Mouse (Mus musculus): ENCODE results near the gene Trhr2.

Gene Trhr2

DNA sequence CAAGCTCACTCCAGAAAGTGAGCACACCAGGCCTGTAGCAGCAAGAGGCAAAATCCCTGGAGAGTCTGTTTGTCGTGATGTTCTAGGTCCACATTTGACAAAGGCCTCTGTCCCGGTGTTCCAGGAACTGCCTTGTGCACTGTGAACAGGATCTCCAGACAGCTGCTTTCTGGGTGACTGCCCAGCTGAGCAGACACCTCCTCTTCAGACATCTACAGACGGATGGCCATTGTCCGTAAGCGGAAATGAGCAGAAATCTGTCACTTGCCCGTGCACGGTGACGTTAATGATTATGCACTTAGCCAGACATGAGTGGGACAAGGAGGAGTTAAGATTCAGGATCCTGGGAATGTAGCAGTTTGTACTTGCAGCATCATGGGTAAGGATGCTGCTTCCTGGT is 6.4 kb downstream of the Trhr2 start:
- DNase-seq (ENCODE audit: low spot score) = no peak

DNA sequence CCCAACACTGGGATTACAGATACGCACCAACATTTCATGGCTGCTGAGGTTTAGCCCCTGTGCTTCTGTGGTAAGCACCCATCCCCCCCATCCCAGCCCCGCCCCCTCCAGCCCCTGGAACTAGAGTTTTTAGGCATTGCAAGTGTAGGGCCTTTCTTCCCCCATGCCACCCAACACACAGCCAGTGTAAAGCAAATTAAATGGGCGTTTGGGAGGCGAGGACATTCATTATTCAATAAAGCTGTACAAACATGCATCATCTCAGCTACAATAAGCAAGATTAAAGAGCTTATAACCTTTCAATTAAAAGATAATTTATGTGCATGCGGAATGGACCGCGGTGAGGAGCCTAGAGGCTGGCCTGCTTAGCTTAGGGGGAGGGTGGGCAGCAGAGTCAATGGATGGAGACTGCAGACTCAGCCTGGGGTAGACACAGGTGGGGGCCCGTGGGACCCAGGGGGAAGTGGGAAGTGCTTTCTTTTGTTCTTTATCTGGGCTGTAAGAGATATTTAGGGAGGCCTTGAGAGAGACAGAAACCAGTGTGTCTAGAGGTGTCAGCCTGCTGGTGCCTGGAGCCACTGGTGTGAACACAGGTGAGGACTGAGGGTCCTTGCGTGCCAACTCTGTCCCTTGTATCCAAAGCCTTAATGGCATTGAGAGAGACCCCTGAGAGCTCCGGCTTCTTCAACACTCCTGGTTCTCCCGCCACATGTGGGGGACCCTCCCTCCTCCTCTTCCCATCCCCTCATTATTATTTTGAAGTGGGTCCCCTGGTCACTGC is 10.0 kb downstream of the Trhr2 start:
- no peak for DNase-seq (ENCODE audit: low spot score)

- DNase-seq (ENCODE audit: low spot score) = no peak
Measured at GRCm38 (mm10) chr8:122349357-122350297, 10.9 kb downstream of the Trhr2 start.

- no peak for DNase-seq (ENCODE audit: low spot score)
Measured at GRCm38 (mm10) chr8:122347811-122348552, 12.6 kb downstream of the Trhr2 start.

DNA sequence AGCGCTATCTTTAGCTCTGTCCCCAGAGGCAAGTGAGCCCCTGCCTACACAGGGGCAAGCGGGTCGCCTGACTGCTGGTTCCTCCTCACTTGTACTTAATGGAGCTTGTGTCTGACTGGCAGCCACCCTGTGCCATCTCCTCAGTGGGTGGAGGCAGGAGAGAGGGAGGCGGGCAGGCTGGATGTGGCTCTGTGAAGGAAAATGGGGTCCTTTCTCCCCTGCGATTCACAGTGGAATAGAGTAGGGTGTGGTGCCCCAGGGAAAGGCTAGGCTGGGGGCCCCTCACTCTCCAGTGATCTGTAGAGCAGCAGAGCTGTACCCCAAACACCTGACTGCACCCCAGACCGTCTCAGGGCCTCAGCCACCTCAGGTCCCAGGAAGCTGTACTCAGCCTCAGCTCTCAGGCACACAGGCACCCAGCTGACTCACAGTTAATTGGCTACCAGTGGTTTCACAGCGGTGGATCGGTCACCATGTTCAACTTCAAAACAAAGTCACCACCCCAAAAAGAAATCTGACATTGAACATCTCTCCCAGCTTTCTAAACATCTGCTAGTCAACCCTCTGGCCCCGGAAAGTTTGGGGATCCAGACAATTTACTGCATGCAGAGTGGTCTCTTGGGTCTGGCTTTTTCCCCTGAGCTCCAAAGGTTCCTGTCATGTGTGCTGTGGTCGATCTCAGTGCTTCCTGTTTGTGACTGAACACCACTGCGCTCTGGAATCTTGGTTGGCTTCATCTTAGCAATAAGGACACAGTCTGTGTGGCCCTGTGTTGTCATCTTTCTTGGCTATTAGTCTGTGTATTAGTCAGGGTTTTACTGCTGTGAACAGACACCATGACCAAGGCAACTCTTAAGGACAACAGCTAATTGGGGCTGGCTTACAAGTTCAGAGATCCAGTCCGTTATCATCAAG is 15.1 kb downstream of the Trhr2 start:
- DNase-seq (ENCODE audit: low spot score) = no peak

- no peak for DNase-seq (ENCODE audit: low spot score)
Measured at GRCm38 (mm10) chr8:122344219-122344618, 16.3 kb downstream of the Trhr2 start.

GRCm38 (mm10) chr8:122343758-122344157 is 16.8 kb downstream of the Trhr2 start:
- DNase-seq (ENCODE audit: low spot score) = no peak

GRCm38 (mm10) chr8:122343341-122343740 is 17.2 kb downstream of the Trhr2 start:
- DNase-seq (ENCODE audit: low spot score) = no peak

DNA sequence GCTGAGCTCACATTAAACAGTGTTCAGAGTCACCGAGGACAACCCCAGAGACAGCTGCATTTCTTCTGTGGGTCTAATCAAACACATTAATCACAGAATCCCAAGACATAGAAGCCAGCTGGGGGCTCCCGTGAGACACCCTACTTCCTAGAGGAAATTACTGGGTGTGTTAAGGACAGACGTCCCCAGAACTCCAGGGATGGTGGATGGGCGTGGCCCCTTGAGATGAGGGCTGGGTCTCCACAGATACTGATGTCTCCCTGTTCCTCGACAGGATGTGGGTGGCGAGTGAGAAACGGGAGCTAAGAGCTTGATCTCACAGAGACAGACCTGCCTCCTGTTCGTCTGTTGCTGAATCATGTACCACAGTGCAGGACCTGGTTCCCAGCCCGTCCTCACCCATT is 17.7 kb downstream of the Trhr2 start:
- DNase-seq (ENCODE audit: low spot score) = no peak

DNA sequence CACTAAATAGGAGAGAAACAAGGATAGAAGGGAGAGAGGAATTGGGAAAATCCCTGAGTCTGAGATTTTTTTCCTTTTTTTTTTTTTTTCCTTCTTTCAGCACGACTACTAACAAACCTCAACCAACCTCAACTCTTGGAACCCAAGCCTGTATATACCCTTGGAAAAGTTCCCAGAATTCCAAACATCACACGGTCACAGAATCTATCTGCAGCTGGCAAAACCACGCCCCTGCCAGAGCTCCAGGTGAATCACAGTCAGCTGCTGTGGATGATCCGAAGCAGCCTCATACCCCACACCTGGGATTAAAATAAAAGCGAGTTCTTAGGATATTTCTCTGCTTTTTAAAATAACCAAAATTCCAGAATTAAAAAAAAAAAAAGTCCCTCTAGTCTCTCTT is 18.2 kb downstream of the Trhr2 start:
- DNase-seq (ENCODE audit: low spot score) = no peak

DNA sequence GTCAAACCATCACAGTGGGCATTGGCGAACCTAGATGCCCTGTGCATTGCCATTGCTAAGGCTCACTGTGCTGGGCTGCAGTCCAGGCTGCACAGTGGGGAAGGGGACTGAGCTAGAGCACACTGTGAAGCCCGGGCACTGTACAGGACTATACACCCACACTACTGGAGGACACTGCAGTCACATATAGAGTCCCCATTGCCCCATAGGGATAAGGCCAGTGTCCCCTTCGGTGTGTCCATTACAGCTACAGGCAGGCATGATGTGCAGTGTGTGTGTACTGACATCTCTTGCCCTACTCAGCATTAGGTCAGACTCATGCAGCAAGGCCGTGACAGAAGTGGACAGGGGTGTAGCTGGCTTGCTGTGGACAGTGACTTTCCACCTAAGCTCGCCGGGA is 18.8 kb downstream of the Trhr2 start:
- DNase-seq (ENCODE audit: low spot score) = no peak

DNA sequence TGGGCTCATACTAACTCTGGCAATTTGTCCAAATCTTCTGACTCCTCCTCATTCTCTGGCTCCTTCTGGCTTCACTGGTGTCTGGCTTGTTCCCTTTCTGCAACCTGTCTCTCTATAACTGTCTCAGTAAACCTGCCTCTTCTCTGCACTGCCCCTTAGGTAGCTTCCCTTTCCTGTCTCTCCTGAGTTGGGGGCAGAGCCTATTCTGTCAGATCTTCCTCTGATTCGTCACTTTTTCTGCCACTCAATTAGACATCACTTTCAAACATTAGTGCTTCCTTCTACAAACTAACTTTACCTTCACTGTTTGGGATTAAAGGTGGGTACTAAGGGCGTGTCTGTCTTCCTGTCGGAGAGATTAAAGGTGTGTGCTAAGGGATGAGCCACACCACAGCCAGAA is 19.8 kb downstream of the Trhr2 start:
- no peak for DNase-seq (ENCODE audit: low spot score)

DNA sequence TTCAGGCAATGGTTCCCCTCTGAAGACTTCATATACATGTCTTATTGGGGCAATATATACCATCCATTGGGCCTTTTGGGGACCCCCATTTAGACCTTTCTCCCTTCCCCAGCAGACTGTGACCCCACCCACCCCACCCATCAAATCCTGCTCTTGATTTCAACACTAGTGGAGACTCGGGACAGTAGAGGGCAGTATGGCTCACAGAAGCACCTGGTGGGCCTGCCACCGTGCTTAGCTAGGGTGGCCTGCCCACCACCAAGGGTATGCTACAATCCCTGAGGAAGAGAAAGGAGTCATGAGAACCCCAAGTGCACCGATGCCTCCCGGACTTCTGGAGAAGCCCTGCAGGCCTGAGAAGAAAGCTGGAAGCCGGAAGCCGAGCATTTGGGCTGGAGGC is 21.7 kb downstream of the Trhr2 start:
- DNase-seq (ENCODE audit: low spot score) = no peak

DNA sequence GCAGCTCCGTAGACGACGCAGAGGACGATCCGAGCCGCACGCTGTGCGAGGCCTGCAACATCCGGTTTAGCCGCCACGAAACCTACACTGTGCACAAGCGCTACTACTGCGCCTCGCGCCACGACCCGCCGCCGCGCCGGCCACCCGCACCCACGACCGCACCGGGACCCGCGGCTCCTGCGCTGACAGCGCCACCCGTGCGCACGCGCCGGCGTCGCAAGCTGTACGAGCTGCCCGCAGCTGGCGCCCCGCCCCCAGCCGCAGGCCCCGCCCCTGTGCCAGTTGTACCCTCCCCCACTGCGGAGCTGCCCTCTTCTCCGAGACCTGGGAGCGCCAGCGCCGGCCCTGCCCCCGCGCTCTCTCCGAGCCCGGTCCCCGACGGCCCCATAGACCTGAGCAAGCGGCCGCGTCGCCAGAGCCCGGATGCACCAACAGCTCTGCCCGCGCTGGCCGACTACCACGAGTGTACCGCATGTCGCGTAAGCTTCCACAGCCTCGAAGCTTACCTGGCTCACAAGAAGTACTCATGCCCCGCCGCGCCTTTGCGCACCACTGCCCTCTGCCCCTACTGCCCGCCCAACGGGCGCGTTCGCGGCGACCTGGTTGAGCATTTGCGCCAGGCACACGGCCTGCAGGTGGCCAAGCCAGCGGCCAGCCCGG is 24.2 kb downstream of the Trhr2 start:
- no peak for DNase-seq (ENCODE audit: low spot score)

DNA sequence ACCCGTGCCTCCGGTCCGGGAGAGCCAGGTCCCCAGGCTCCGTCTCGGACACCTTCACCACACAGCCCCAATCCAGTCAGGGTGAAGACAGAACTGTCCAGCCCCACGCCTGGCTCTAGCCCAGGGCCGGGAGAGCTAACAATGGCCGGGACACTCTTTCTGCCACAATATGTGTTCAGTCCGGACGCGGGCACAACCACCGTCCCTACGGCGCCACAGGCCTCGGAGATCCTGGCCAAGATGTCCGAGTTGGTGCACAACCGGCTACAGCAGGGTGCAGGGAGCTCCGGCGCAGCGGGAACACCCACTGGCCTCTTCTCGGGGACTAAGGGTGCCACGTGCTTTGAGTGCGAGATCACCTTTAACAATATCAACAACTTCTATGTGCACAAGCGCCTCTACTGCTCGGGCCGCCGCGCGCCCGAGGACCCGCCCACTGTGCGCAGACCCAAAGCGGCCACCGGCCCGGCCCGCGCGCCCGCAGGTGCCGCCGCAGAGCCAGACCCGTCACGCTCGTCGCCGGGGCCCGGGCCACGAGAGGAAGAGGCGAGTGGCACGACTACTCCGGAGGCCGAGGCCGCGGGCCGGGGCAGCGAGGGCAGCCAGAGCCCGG is 24.8 kb downstream of the Trhr2 start:
- DNase-seq (ENCODE audit: low spot score) = no peak

DNA sequence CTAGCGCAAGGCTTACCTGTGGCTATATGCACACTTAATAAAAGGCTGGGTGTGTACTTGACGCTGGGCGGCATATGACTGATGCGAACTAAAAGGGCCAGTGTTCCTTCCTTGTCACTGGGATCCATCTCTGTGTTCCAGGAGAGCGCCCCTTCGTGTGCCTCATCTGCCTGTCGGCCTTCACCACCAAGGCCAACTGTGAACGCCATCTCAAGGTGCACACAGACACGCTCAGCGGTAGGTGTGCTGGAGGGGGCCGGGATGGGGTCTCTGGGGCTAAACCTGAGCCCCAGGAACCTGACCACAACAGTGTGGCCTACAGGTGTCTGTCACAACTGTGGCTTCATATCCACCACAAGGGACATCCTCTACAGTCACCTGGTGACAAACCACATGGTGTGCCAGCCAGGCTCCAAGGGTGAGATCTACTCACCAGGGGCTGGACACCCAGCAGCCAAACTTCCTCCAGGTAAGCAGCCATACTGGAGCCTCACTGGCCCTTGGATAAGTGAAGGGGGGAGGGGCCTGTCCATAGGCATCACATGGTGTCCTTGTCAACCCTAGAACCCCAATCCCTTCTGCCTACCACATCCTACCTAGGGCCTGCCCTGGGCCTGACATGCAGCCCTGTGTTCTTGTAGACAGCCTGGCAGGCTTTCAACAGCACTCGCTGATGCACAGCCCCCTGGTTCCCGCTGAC is 25.6 kb downstream of the Trhr2 start:
- no peak for DNase-seq (ENCODE audit: low spot score)

DNA sequence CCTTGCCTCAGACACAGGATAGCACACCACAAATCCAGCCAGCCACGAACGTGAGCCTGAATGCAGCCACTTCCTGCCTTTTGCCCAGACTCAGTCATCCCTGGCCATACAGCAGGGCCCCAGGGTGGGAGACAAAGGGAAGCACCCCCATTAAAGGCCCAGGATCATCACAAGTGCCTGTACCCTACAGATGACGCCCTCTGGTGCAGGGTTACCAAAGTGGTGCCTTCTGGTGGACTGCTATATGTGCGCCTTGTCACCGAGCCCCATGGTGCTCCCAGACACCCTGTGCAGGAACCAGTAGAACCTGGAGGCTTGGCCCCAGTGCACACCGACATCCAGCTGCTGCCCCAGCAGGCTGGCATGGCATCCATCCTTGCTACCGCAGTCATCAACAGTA is 27.0 kb downstream of the Trhr2 start:
- no peak for DNase-seq (ENCODE audit: low spot score)

DNA sequence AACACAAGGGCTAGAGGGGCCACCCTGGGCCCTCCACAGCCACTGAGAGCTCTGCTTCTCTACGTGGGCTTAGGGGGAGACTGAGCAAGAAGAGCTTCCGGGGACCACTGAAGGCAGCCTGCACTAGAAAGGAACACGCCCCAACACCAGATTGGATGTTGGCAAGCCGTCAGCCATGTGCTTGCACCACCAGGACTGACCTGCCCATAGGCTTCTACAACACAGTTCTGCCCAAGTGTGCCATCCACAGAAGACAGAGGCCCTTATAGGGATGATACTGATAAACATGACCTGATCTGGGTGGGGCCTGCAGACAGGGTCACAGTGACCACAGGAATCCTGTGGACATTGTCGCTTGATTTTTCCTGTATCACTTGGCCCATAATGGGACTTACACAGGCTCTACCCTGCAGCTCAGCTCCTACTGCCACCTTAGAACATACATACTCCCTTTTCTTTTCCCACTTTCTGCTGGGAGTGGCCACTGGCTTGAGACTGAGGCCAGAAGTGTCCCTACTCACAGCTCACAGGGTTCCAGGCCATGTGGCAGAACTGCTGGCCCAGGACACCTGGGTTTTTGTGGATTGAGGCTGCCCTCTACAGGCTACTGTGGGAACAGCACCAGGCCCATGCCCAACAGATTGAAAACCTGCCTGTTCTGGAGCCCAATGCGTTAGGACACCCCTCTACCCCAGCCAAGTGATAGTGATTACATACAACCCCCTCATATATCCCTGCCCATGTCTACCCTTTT is 27.6 kb downstream of the Trhr2 start:
- peak; percentile 86 for DNase-seq (ENCODE audit: low spot score)

DNA sequence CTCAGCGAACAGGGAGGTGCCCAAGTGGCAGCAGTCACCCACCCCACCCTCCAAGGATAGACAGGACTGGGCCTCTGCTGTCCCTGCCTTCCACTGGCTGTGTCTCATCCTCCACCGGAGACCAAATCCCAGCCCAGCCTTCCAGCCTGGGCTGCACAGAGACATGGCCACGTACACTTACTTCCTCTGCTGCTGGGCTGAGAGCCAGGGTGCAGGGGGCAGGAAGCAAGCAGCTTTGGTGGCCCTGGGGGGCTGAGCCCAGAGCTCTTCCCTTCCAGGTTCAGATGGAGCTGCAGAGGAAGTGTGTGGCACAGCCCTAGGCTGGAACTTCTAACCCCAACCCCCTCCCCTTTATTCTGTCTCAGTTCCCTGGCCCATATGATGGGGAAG is 29.4 kb downstream of the Trhr2 start:
- DNase-seq (ENCODE audit: low spot score) = no peak

Data from ovary, postnatal 14 days (tissue).